In the genomic region with DNA sequence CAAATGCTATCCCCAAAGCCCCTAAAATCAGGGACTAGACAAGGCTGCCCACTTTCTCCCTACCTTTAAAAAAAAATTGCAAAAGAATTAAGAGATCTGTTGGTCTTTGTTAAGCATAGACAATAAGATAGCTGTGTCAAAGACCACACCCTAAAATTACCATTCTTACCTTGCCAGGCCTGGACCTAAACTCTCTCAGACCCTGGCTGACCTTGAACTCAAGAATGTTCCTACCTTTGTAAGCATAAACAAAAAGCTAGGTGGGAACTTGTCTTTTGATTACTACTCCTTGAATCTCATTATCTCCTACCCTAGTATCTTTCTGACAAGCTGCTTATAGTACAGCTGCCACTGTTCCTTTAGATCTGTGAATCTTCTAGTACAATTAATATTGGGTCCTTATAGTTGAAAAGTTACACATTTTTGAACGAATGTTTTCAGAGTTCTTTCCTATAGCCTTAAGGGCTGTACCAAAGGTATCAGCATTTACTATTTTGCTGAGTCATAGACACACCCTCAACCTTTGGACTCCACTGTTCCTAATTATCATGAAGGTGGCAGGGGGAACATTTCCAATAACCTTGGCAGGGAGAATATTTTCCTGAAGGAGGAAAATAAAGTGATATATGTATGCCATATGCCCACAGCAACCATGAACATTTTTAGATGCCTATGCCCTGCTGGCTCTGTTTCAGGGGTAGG, we compare ENCODE assay signal across 19 mouse cellular contexts.
DNase-seq lines count a peak whose midpoint lies in the region; TF ChIP-seq lines count a peak whose summit lies in the region.
"Had no signal": no experiment of that assay in that cellular context is flagged by ENCODE, and none has a peak within 500 bp of the region (broad histone marks: within the 10 kb centered on the region; RNA-seq: fewer than 3 reads in every experiment).

No protein-coding gene starts in this region.

- DNase-seq in ES-CJ7 (ENCODE audit: low read depth, low spot score) (peak; percentile 75), ES-E14 (ENCODE audit: low read depth, low spot score) (peak; percentile 29), ZHBTc4 (ENCODE audit: low read depth, low spot score) (peak; percentile 66)
- DNase-seq in retina, postnatal 1 day = no peak
- no peak for DNase-seq in cerebellum, adult 9-11 months
- no peak for DNase-seq in embryonic facial prominence, embryonic 10.5 days (ENCODE audit: low spot score)
- DNase-seq: adrenal gland, adult 2 months; adrenal gland, postnatal 10 days; adrenal gland, postnatal 25 days; cerebellum, adult 11 months; cerebellum, adult 18-20 months; cerebellum, adult 8-10 months; cerebellum, postnatal 10 days; cerebellum, postnatal 25 days had no signal

- no peaks in the 10 kb centered on the region for H3K4me1 ChIP-seq in ES-E14 (ENCODE audit: control insufficient read depth in 2 of 2, insufficient read depth in 2 of 2, low read length in 2 of 2, poor library complexity in 1 of 2)
- H3K4me1 ChIP-seq in embryonic facial prominence, embryonic 10.5 days = no peaks in the 10 kb centered on the region
- H3K4me1 ChIP-seq: embryonic facial prominence, embryonic 13.5 days; embryonic facial prominence, embryonic 15.5 days; forebrain, embryonic 10.5 days; forebrain, embryonic 12.5 days had no signal

- no peaks in the 10 kb centered on the region for H3K27me3 ChIP-seq in embryonic facial prominence, embryonic 10.5 days (replicated peaks; ENCODE audit: low read depth, poor library complexity, severe bottlenecking)
- H3K27me3 ChIP-seq: embryonic facial prominence, embryonic 13.5 days; embryonic facial prominence, embryonic 15.5 days; forebrain, embryonic 12.5 days had no signal

- H3K27ac ChIP-seq in ES-E14 (ENCODE audit: insufficient read depth, low read depth, low read length, poor library complexity, severe bottlenecking) = no peak overlapping the region
- no peak overlapping the region for H3K27ac ChIP-seq in embryonic facial prominence, embryonic 10.5 days (replicated peaks)
- H3K27ac ChIP-seq: embryonic facial prominence, embryonic 13.5 days; embryonic facial prominence, embryonic 15.5 days; forebrain, embryonic 10.5 days; forebrain, embryonic 12.5 days had no signal

- no peaks in the 10 kb centered on the region for H3K36me3 ChIP-seq in ES-E14 (ENCODE audit: control insufficient read depth, insufficient read depth, low read length, poor library complexity, severe bottlenecking)
- no peaks in the 10 kb centered on the region for H3K36me3 ChIP-seq in embryonic facial prominence, embryonic 10.5 days (replicated peaks)
- H3K36me3 ChIP-seq: embryonic facial prominence, embryonic 13.5 days; embryonic facial prominence, embryonic 15.5 days; forebrain, embryonic 10.5 days; forebrain, embryonic 12.5 days had no signal

- no peak overlapping the region for H3K9ac ChIP-seq in ES-E14 (ENCODE audit: insufficient read depth, low read depth, low read length, poor library complexity, severe bottlenecking)
- H3K9ac ChIP-seq: embryonic facial prominence, embryonic 13.5 days; embryonic facial prominence, embryonic 15.5 days; forebrain, embryonic 12.5 days had no signal

- no peaks in the 10 kb centered on the region for H3K9me3 ChIP-seq in ES-E14 (ENCODE audit: control insufficient read depth, insufficient read depth, low read depth, low read length)
- no peaks in the 10 kb centered on the region for H3K9me3 ChIP-seq in embryonic facial prominence, embryonic 10.5 days
- H3K9me3 ChIP-seq: embryonic facial prominence, embryonic 13.5 days; embryonic facial prominence, embryonic 15.5 days; forebrain, embryonic 10.5 days; forebrain, embryonic 12.5 days had no signal

- in situ Hi-C loops in ES-E14 (cut with MboI; ENCODE audit: low sequenced_read_pairs in 2 of 2, unreplicated experiment in 2 of 2) = no loop called here

- 94% methylated on average over 1 of the region's 1 CpGs for WGBS in embryonic facial prominence, embryonic 10.5 days

- no peak overlapping the region for H3K4me3 ChIP-seq in ES-E14 (ENCODE audit: insufficient read depth in 1 of 2, low read depth in 1 of 2, low read length in 2 of 2, poor library complexity in 1 of 2, severe bottlenecking in 1 of 2)
- H3K4me3 ChIP-seq in embryonic facial prominence, embryonic 10.5 days = no peak overlapping the region
- H3K4me3 ChIP-seq: embryonic facial prominence, embryonic 13.5 days; embryonic facial prominence, embryonic 15.5 days; erythroblast, embryonic 14.5 days; forebrain, embryonic 10.5 days; forebrain, embryonic 12.5 days had no signal

TF ChIP-seq in ES-E14, 5 proteins besides CTCF, POLR2A, EP300 and RAD21:
- TF ChIP-seq HCFC1 (IDR thresholded peaks at IDR 0.05; ENCODE audit: borderline replicate concordance, insufficient read depth, low read length) (no peak), ZNF384 (IDR thresholded peaks at IDR 0.05; ENCODE audit: low read depth, low read length) (0 out of 2 replicates have a peak, but pooled peaks have one; percentile 31), MAFK (IDR thresholded peaks at IDR 0.05; ENCODE audit: insufficient read depth, low read depth, low read length) (peak; percentile 79), CHD2 (IDR thresholded peaks at IDR 0.05; ENCODE audit: low read depth, low read length) (no peak)

Comparison
In these comparisons a context has a peak if more than half of its experiments do, and no peak if none do; other contexts are left out.
1. DNase-seq: peak in ES-CJ7 (single experiment), ES-E14 (single experiment) and ZHBTc4 (single experiment); none in retina, postnatal 1 day (single experiment), cerebellum, adult 9-11 months (single experiment) and embryonic facial prominence, embryonic 10.5 days (single experiment).